Comparison of ENCODE assay signal across 7 mouse cellular contexts in genomic region chr13:107888231-107888555, GRCm38 (mm10).
DNase-seq lines count a peak whose midpoint lies in the region; ATAC-seq and TF ChIP-seq lines count a peak whose summit lies in the region.

No protein-coding gene starts in this region.

- no peaks in the 10 kb centered on the region for H3K36me3 ChIP-seq in lung, postnatal 0 days (ENCODE audit: insufficient read depth, low read length)
- no peaks in the 10 kb centered on the region for H3K36me3 ChIP-seq in limb, embryonic 12.5 days
- H3K36me3 ChIP-seq in small intestine, adult 2 months (ENCODE audit: control insufficient read depth, insufficient read depth, low read length), result no peaks in the 10 kb centered on the region

- no peaks in the 10 kb centered on the region for H3K27me3 ChIP-seq in lung, postnatal 0 days (replicated peaks; ENCODE audit: insufficient read depth, low read length)
- H3K27me3 ChIP-seq in limb, embryonic 12.5 days, result peaks cover 22% of the 10 kb centered on the region
- H3K27me3 ChIP-seq in small intestine, adult 2 months (ENCODE audit: control insufficient read depth, insufficient read depth, low read length), result peaks cover 7% of the 10 kb centered on the region; the same call in 1 of the 2 replicates

- H3K4me1 ChIP-seq in lung, postnatal 0 days (ENCODE audit: insufficient read depth, low read depth, low read length), result peaks cover 10% of the 10 kb centered on the region; the same call in 1 of the 2 replicates
- H3K4me1 ChIP-seq in embryonic fibroblast, embryonic 13.5 days (ENCODE audit: control insufficient read depth, insufficient read depth, low read length), result peaks cover 11% of the 10 kb centered on the region
- H3K4me1 ChIP-seq in limb, embryonic 12.5 days (replicated peaks), result peaks cover 26% of the 10 kb centered on the region
- H3K4me1 ChIP-seq in small intestine, adult 2 months (ENCODE audit: control insufficient read depth, insufficient read depth, insufficient read length, low read length), result peaks cover 2% of the 10 kb centered on the region; the same call in 1 of the 2 replicates

- H3K27ac ChIP-seq in lung, postnatal 0 days (ENCODE audit: low read length), result peak overlapping the region; percentile 96; the same call in 1 of the 2 replicates
- H3K27ac ChIP-seq in embryonic fibroblast, embryonic 13.5 days (ENCODE audit: insufficient read depth, low read length), result peak overlapping the region; percentile 90
- H3K27ac ChIP-seq in limb, embryonic 12.5 days, result peak overlapping the region; percentile 73; the same call in 1 of the 2 replicates
- no peak overlapping the region for H3K27ac ChIP-seq in small intestine, adult 2 months (ENCODE audit: insufficient read depth, low read depth, low read length)

- TF ChIP-seq EP300 in lung, postnatal 0 days (IDR thresholded peaks at IDR 0.05), result no peak

- peak overlapping the region; percentile 90 for H3K4me2 ChIP-seq in lung, postnatal 0 days (replicated peaks; ENCODE audit: low read depth, low read length)
- H3K4me2 ChIP-seq in limb, embryonic 12.5 days, result peak overlapping the region; percentile 76

- TF ChIP-seq CTCF in lung, postnatal 0 days (IDR thresholded peaks at IDR 0.05), result no peak
- no peak for TF ChIP-seq CTCF in embryonic fibroblast, embryonic 13.5 days (IDR thresholded peaks at IDR 0.05; ENCODE audit: borderline replicate concordance, insufficient read depth, low read length)
- TF ChIP-seq CTCF in small intestine, adult 2 months (IDR thresholded peaks at IDR 0.05; ENCODE audit: extremely low read depth, insufficient read length, insufficient replicate concordance, low read depth, low read length), result no peak

- no peak for ATAC-seq in lung, postnatal 0 days
- no peak for ATAC-seq in limb, embryonic 12.5 days (ENCODE audit: insufficient number of reproducible peaks, insufficient read depth, low FRiP score, low TSS enrichment, low read depth)

- WGBS in lung, postnatal 0 days, result under 1% methylated on average over 8 of the region's 9 CpGs
- under 1% methylated on average over 9 of the region's 9 CpGs for WGBS in limb, embryonic 12.5 days
- WGBS in small intestine, adult 2 months, result under 1% methylated on average over 9 of the region's 9 CpGs

- TF ChIP-seq POLR2A in embryonic fibroblast, embryonic 13.5 days (IDR thresholded peaks at IDR 0.05; ENCODE audit: low read depth, low read length), result no peak
- TF ChIP-seq POLR2A in small intestine, adult 2 months (IDR thresholded peaks at IDR 0.05; ENCODE audit: low read depth, low read length), result no peak

- peak; percentile 35 for DNase-seq in lung, postnatal 0 days (ENCODE audit: low spot score)
- no peak for DNase-seq in lung, postnatal 10 days
- no peak for DNase-seq in urinary bladder, postnatal 14 days (ENCODE audit: low spot score)
- no peak for DNase-seq in kidney, postnatal 4 days

- H3K4me3 ChIP-seq in lung, postnatal 0 days (ENCODE audit: low read depth, low read length), result peak overlapping the region; percentile 94
- H3K4me3 ChIP-seq in embryonic fibroblast, embryonic 13.5 days (ENCODE audit: insufficient read depth, low read length), result peak overlapping the region; percentile 98
- peak overlapping the region; percentile 85 for H3K4me3 ChIP-seq in limb, embryonic 12.5 days (replicated peaks)
- H3K4me3 ChIP-seq in small intestine, adult 2 months (ENCODE audit: low read depth, low read length), result peak overlapping the region; percentile 77

- H3K9ac ChIP-seq in lung, postnatal 0 days (replicated peaks; ENCODE audit: low read depth), result peak overlapping the region; percentile 87
- H3K9ac ChIP-seq in limb, embryonic 12.5 days (replicated peaks), result peak overlapping the region; percentile 87

- H3K9me3 ChIP-seq in lung, postnatal 0 days (ENCODE audit: low read length), result no peaks in the 10 kb centered on the region
- H3K9me3 ChIP-seq in limb, embryonic 12.5 days, result no peaks in the 10 kb centered on the region
